Mouse (Mus musculus) small intestine, adult 2 months (tissue): ENCODE data around the gene Mapk13.

Source experiments
- CTCF ChIP-seq: fragments of 200-500 bp; IDR thresholded peaks from 2 replicates; pipeline ENCODE4 v1.5.1; 2012; ENCODE audit warnings: low read depth, mild to moderate bottlenecking, control low read depth, inconsistent platforms, low read length, moderate library complexity, mixed read lengths; ENCODE audit not compliant: insufficient replicate concordance, insufficient read length; ENCODE audit errors: extremely low read depth
- POLR2A ChIP-seq: fragments of 200-500 bp; IDR thresholded peaks from 2 replicates; pipeline ENCODE4 v1.6.1; 2012; ENCODE audit warnings: low read depth, mild to moderate bottlenecking, control low read depth, inconsistent platforms, low read length, moderate library complexity

- no peak for TF ChIP-seq CTCF
- no peak for TF ChIP-seq POLR2A
Measured at GRCm38 (mm10) chr17:28823749-28824148, 54.7 kb downstream of the Mapk13 start.
